Mouse (Mus musculus): ENCODE results near the gene Hmgb3.

Gene Hmgb3

DNA sequence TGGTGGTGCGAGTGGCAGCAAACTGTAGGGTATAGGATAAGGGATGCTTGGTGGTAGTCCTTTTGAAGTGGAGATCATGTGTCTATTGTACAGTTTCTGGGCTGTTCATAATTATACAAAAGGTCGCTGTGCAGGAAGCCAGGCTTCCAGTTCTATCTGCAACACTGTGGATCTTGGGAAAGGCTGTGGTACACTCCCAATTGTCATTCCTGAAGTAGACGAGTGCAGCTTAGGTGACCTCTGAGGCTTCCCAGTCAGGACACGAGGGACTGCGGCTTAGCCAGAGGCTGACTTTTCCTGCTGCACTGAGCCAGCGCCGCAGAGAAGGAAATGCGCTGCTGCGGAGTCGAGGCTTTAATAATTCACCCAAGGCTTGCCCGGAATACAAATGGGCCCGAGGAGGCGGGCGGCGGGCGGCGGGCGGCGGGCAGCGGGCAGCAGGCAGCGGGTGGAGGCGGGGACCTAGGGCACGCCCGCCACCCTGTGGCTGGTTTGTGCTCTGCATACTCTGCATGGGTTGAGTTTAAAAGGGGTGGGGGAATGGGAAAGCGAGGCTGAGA, 45.4 kb downstream of the Hmgb3 start:
- peak; percentile 77 to 82 for DNase-seq
